Mouse (Mus musculus): ENCODE data around the gene Hpd.

The Hpd gene

DNA sequence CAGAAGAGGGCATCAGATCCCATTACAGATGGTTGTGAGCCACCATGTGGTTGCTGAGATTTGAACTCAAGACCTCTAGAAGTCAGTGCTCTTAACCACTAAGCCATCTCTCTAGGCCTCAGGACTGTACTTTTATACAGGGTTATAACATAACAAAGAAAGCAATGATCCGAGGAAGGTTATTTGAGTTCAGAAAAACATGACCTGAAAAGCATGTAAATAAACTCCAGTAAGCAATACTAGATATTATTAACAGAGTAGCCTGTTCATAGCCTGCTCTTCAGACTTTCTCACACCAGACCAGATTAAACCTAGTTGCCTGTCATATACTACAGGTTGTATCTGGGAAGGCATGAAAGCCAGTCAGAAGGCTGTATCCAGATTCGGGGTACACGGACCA is 4.8 kb upstream of the Hpd start:
- no peak for DNase-seq (ENCODE audit: low read depth, low spot score)

DNA sequence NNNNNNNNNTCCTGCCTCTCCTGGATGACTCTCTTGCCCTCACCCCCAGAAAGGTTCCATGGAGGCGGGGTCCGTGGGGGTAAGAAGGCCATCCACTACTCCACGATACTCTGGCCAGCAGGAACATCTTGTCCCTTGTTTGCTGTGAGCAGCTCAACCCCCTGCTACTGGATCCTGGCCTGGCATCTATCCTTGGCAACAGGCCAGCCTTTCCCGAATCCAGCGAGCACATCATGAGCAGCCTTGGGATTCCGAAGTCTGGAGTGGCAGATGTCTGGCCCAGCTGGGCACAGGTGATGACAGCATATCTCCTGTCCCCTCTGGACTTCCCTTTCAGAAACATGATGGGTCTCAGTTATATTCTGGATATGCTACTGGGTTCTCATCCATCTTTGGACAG is 3.4 kb upstream of the Hpd start:
- no peak for DNase-seq (ENCODE audit: low read depth, low spot score)

DNA sequence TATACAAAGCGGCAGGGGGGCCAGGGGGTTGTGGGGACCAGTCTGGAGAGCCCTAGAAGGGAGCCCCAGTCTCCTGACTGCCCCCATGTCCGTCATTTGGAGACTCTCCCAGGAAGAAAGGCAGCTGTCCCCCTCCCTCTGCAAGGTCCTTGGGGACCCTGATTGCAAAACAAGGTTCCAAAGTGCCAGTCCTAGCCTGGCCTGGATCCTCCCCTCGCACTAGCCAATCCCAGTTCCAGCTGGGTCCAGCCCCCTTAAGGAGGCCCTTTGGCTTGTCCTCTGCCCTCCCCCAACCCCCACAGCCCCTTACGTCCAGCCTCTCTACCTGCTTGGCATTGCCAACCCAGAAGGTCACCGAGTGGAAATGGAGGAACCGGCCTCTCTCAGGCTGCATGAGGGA is 991 bp downstream of the Hpd start:
- no peak for DNase-seq (ENCODE audit: low read depth, low spot score)

- no peak for DNase-seq (ENCODE audit: low read depth, low spot score)
Observed at GRCm38 (mm10) chr5:123180390-123180789, 2.1 kb downstream of the Hpd start.

GRCm38 (mm10) chr5:123178792-123179191 is 3.7 kb downstream of the Hpd start:
- DNase-seq (ENCODE audit: low read depth, low spot score) = no peak

DNA sequence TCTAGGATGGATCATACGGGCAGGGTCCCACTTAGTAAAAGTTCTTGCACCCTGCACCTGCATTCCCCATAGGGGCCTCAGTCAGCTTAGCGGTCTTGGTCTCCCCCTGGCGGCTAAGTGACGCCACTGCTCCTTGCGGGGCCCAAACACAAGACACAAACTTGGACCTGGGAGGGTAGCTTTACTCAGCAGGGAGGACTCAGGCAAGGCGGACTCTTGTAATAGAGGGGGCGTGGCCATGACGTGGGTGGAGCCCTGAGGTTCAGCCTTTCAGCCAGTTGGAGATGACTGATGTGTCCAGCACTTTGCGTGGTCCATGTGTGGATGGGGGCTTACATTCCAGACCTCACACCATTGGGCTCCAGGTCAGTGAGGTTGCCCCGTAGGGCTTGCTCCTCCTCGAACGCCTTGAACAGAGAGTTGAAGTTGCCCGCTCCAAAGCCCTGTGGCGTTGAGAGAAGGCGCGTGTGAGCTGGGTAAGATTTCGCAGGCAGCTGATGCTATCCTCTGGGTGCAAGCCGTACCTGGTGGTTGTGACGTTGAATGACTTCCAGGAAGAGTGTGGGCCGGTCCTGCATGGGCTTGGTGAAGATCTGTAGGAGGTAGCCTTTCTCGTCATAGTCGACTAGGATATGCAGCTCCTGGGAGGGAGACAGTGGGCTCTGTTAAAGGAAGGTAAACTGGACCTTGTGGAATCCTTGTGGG is 10.7 kb downstream of the Hpd start:
- peak; percentile 85 for DNase-seq (ENCODE audit: low read depth, low spot score)

GRCm38 (mm10) chr5:123170365-123170764 is 12.2 kb downstream of the Hpd start:
- peak; percentile 3 for DNase-seq (ENCODE audit: low read depth, low spot score)

- no peak for DNase-seq (ENCODE audit: low read depth, low spot score)
Observed at GRCm38 (mm10) chr5:123169284-123169683, 13.2 kb downstream of the Hpd start, which contains the start of gene Psmd9. Gene Psmd9, plus strand, starts transcription at chr5:123169413.

- peak; percentile 60 for DNase-seq (ENCODE audit: low read depth, low spot score)
Observed at GRCm38 (mm10) chr5:123167591-123167990, 14.9 kb downstream of the Hpd start.

GRCm38 (mm10) chr5:123166437-123166836 is 16.1 kb downstream of the Hpd start:
- no peak for DNase-seq (ENCODE audit: low read depth, low spot score)

- no peak for DNase-seq (ENCODE audit: low read depth, low spot score)
Observed at GRCm38 (mm10) chr5:123162942-123163341, 19.6 kb downstream of the Hpd start.

DNA sequence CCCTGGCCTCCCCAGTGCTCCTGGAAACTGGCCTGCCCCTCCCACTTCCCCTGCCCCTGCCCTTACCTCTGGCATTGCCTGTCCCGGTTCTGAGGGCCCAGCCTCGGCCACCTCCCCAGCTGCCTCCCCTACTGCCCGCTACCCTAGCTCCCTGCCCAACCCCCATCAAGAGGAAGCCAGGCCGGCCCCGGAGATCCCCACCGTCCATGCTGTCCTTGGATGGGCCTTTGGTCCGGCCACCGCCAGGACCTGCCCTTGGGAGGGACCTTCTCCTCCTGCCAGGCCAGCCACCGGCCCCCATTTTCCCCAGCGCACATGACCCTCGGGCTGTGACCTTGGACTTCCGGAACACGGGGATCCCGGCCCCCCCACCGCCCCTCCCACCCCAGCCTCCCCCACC is 22.2 kb downstream of the Hpd start:
- DNase-seq (ENCODE audit: low read depth, low spot score) = no peak

DNA sequence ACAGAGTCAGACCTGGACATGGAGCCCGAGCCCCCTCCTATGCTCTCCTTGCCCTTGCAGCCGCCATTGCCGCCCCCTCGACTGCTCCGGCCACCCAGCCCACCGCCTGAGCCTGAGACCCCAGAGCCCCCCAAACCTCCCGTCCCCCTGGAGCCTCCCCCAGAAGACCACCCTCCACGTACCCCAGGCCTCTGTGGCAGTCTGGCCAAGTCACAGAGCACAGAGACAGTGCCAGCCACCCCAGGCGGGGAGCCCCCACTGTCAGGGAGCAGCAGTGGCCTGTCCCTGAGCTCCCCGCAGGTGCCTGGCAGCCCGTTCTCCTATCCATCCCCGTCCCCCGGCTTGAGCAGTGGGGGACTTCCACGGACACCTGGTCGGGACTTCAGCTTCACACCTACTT is 22.7 kb downstream of the Hpd start:
- no peak for DNase-seq (ENCODE audit: low read depth, low spot score)

- no peak for DNase-seq (ENCODE audit: low read depth, low spot score)
Observed at GRCm38 (mm10) chr5:123159446-123159845, 23.1 kb downstream of the Hpd start.

GRCm38 (mm10) chr5:123157972-123158371 is 24.6 kb downstream of the Hpd start:
- no peak for DNase-seq (ENCODE audit: low read depth, low spot score)

DNA sequence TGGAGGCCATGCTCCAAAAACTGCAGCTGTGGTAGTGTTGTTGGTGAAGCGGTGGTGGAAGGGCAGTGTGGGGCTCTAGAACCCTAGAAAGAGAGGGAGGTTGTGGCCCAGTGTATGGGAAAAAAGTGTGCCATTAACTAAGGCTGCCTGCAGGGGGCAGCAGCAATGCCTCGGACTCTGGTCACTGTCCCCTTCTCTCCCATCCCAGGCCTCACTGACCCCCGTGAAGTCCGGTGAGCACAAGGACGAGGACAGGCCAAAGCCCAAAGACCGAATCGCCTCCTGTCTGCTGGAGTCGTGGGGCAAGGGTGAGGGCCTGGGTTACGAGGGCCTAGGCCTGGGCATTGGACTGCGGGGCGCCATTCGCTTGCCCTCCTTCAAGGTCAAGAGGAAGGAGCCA is 25.8 kb downstream of the Hpd start:
- DNase-seq (ENCODE audit: low read depth, low spot score) = no peak

DNA sequence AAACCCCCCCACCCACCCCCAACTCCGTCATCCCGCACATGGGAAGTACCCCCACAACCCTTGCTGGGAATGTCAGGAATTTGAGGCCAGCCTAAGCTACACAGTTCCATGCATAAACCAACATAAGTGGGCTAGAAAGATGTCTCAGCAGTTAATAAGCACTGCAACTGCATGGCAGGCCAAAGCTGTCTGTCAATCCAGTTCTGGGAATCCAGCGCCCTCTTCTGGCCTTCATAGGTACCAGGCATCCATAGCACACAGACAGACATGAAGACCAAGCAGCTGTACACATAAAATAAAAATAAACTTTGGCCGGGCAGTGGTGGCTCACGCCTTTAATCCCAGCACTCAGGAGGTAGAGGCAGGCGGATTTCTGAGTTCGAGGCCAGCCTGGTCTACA is 27.1 kb downstream of the Hpd start:
- peak; percentile 86 for DNase-seq (ENCODE audit: low read depth, low spot score)

DNA sequence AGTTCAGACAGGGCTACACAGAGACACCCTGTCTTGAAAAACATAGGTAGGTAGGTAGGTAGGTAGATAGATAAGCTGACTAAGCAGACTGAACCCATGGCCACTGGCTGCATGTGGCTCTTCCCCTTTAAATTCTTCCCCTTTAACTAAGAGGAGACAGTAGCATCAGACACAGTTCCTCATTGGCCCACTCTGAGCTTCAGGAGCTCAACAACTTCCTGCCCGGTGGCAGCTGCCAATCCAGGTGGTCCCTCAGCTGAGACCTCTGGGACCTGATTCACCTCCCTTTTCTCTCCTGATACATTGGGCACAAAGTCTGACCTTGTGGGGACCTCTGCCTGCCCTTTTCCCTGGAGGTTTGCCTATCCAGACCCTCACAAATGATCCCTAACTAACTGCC is 29.6 kb downstream of the Hpd start:
- DNase-seq (ENCODE audit: low read depth, low spot score) = no peak

DNA sequence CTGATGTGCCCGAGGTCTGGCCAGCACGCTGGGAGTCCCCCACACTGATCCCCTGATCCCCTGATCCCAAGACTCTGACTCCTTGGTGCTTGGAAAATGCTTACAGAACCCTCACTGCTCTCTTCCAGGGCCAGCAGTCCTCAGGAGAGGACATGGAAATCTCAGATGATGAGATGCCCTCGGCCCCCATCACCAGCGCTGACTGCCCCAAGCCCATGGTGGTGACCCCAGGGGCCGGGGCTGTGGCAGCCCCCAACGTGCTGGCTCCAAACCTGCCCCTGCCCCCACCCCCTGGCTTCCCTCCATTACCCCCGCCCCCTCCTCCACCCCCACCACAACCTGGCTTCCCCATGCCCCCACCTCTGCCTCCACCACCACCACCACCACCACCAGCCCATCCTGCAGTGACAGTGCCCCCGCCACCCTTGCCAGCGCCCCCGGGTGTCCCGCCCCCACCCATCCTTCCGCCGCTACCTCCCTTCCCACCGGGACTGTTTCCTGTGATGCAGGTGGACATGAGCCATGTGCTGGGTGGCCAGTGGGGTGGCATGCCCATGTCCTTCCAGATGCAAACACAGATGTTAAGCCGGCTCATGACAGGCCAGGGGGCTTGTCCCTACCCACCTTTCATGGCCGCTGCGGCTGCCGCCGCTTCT is 30.7 kb downstream of the Hpd start:
- no peak for DNase-seq (ENCODE audit: low read depth, low spot score)

DNA sequence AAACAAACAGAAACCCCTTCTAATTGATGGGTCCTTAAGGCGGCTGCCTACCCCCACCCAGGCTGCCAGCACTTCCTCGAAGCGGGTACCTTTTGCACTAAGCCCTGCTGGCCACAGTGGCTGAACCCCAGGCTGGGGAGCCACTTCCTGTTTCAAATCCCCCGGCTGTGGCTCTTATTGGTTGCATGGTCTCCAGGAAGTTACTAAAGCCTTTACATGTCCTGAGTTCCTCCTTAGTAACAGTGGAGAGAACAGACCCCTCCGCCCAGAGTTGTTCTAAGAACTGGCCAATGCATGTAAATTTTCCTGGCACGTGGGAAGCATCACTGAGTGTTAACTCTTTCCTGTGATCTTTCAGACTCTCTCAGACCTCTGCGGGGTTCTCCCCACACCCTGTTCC is 31.4 kb downstream of the Hpd start:
- DNase-seq (ENCODE audit: low read depth, low spot score) = peak; percentile 87

DNA sequence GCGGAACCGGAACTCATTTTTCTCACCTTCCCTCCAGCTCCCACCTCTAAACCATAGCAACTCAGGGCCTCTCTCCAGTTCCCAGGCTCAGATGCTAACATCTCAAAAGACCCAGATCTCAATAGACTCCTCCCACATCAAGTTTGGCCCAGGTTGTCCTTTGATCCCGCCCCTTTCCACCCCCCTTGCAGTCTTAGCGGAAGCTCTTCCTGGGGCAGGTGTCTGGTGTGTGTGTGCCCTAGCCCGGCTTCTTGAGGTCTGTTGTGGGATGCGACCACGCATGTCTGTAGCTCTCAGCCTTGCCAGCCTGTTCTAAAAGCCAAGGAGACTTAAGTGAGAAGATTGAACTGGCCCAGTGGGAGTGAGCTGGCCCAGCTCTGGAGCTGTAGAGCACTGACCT is 31.9 kb downstream of the Hpd start:
- peak; percentile 92 for DNase-seq (ENCODE audit: low read depth, low spot score)

DNA sequence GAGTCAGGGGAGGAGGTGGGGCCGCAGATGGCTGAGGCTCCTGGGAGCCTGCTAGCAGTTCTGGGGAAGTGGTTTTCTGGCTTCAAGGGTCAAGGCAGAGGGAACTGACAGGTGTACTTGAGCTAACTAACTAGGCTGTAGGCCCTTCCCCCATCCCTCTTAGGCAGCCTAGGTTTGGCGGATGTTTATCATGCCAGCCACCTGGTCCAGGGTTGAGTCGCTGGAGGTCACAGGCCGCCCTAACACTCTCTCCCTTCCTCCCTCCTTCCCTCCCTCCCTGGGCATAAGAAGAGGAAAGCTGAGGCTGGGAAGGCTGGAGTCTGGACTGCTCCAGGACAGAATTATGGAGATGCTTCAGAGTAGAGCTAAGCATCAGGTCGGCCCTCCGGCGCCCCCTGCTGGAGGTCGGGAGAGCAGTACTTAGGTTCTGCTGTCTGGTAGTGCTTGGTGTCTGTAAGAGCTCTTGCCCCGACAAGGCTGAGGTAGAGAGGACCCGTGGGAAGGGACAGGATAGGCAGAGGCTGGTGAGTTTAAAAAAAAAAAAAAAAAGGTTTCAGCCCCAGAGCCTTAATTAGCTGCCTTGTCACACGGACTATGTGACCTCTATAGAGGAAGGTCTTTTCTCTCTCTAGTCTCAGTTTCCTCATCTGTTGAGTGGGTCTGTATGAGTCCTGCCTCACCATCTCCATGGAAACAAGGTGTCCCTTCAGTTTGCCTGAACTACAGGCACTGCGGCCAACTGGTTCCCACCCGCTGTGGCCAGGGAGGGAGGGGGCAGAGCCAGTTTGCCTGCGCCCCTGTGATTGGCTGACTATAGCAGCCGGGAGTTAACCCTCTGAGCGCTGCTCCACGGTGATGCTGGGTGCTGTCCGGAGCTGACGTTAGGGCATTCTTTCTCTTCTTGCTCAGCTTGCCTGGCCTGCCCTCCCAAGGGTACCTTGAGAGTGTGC is 32.8 kb downstream of the Hpd start:
- DNase-seq (ENCODE audit: low read depth, low spot score) = peak; percentile 90

Measured in CD4-positive helper T cell, adult 2 months (primary cell).